Mouse (Mus musculus) right cerebral cortex, postnatal 14 days (tissue): ENCODE data around the gene Kti12.

ENCODE experiments used
- DNase-seq: peaks from one replicate; pipeline ENCODE4 v3.0.0; 2022

Kti12 gene

DNA sequence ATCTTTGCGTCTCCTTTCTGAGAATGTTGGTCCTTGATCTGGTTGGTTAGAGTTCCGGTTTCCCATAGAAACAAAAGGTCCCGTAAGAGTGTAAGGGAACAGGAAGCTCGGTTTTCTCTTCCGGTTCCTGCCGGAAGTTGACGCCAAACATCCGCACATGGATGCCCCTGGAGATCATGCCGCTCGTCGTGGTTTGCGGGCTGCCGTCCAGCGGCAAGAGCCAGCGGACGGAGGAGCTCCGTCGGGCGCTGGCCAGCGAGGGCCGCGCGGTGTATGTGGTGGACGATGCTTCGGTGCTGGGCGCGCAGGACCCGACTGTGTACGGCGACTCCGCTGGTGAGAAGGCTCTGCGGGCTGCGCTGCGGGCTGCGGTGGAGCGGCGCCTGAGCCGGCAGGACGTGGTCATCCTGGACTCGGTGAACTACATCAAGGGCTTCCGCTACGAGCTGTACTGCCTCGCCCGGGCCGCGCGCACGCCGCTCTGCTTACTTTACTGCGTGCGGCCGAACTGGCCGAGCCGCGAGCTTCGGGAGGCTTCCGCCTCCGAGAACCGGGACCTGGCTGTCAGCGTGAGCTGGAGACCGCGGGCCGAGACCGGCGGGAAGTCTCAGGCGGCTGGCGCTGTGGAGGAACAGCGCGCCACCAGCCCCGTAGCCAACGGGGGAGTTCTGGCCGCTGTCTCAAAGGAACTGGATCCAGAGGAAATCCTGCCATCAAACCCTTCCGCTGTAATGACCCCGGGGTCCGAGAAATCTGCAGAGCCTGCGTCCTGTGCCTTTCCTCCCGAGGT is at the start of gene Kti12:
Gene Kti12 (plus strand): TSS at position 71 of the 790 bp plus-strand sequence.
- DNase-seq: peak; percentile 71

DNA sequence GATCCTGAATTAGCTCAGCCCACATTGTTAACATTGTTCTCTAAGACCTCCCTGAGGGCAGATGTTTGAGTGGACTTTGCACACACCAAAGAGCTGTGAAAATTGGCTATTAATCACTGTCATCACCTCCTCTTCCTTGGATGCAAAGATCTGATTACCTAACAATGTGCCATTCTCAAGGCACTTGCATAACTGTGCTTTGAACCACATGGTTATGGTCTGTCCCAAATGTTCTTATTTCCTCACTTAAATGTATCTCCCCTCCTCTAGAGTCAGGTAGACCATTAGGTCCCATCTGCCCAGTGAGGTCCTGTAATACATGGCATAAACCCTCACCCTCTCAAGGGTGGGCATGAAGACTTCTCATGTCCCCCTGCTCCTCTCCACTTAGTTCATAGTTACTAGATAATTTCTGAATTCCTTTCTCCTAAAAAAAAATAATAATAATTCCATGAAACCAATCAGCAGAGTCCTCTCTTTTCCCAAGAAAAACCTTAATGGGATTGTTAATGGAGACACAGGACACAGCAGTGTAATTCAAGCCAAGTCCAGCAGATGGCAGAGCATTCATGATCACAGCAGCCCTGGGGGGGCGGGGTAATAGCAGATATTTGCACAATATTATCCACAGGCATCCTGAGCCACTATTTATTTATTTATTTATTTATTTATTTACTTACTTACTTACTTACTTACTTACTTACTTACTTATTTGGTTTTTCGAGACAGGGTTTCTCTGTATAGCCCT is 49.3 kb upstream of the Kti12 start:
- peak; percentile 75 for DNase-seq

DNA sequence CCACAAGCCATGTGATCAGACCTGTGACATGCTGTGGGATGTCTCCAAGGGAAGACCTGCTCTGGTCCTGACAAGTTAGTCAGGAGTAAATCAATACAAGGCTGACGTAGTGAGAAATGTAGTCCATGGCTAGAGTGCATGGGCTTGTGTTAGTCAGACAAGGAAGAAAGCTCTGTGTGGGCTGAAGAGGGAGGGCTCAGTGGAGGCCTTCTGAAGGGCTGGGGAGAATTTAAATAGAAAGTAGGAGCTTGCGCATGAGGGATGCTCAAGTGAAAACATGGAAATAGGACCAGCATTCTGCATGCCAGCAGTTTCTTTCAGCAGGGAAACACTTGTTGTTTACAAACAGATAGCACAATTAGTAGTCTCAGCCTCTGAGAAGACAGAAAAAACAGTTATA is 44.0 kb upstream of the Kti12 start:
- no peak for DNase-seq

DNA sequence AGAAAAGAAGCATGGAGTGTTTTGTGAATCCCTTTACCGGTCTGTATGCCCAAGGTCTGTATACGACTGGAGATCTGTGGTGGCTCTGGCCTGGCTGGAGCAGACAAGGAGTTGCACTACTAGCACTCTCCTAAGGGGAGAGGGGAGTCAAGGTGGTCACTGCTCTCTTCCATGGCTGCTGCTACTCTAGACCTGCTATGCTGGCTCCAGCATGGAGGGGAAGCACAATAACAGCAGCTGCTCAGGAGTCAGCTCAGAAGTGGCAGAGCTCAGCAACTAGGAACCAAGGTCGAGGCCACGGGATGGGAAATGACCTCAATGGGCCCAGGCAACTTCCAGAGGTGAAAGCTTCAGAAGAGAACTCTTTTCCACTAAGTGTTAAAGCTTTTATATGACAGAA is 36.4 kb upstream of the Kti12 start:
- no peak for DNase-seq

DNA sequence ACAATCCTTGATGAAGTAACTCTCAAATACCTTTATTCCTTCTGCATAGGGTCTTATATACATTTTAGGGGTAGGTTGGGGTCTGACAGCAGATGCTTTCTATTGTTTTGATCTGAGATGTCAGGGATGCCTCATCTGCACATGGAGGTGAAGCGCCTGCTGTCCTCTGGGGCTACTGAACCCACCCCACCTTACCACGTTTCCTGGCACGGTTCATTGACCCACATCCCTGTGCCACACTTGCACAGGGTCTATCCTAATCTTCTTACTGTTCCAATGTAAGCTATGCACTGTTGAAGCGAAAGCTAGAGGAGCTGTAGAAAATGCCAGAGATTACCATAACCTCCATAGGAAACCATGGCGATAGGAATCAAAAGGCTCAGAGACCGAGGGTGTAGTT is 36.0 kb upstream of the Kti12 start:
- DNase-seq: no peak

DNA sequence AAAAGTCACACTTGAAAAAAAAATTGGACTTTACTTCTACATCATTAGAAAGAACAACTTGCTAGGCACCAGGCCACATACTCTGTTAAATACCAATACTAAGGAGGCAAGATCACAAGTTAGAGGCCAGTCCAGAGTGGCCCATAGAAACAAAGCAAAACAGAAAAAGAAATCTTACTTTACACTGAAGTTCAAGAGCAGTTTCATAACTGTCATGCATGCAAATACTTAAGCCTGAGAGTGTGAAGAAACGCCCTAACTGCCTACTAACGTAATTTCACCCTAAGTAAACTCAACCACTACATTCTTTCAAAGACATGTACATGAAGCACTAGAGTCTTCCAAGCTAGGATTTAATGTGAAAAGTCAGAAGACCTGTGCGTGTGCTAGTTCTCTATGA is 21.9 kb upstream of the Kti12 start:
- DNase-seq: no peak

DNA sequence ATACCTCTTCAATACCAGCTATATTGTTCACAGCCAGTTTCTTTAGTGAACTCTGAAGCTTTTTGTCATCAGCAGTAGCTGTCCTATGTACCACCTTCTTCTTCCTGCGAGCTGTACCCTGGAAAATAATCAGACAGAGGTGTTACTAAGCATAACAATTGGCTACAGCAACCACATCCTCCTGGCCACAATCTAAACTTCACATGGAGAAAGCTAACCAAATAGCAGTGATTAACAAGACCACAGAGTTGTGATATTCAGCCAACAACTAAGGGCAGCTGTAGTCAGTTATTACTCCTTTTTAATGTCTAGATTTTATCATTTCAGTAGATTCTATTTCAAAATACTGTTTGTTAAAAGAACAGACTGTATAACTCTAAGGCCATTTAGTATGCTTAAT is 21.5 kb upstream of the Kti12 start:
- no peak for DNase-seq

DNA sequence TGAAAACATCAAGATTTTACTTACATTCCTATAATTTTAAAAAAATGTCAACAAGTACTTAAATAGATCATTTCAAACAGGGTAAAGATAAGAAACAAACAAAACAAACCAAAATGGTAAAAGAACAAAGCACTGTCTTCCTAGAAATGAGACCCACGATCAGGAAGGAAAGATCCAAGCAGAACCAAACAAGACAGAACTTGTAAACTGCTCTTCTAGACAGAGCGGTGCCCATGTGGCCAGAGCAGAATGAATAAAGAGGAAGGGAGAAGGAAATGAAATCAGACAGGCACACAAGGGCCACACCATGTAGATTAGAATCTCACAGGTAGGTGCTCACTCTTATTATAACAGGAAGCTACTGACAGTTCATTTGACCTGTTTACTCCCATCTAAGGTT is 20.9 kb upstream of the Kti12 start:
- DNase-seq: no peak

DNA sequence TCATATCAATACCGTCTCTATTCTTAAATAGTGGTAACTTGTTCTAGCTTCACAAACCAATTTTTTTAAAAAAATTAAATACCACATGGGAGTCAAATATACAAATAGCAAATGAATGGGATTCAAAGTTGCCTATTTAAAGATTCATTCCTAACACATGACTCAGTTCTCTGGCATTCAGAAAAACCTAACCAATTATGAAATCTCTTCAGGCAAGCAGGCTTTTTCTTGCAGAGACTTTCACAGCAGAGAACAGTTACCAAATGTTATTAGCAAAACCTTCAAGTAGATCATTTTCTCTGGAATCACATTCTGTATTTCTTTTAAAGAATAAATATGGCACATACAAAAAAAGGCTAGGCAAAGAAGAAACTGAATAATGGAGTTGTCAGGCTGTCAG is 16.9 kb upstream of the Kti12 start:
- no peak for DNase-seq

DNA sequence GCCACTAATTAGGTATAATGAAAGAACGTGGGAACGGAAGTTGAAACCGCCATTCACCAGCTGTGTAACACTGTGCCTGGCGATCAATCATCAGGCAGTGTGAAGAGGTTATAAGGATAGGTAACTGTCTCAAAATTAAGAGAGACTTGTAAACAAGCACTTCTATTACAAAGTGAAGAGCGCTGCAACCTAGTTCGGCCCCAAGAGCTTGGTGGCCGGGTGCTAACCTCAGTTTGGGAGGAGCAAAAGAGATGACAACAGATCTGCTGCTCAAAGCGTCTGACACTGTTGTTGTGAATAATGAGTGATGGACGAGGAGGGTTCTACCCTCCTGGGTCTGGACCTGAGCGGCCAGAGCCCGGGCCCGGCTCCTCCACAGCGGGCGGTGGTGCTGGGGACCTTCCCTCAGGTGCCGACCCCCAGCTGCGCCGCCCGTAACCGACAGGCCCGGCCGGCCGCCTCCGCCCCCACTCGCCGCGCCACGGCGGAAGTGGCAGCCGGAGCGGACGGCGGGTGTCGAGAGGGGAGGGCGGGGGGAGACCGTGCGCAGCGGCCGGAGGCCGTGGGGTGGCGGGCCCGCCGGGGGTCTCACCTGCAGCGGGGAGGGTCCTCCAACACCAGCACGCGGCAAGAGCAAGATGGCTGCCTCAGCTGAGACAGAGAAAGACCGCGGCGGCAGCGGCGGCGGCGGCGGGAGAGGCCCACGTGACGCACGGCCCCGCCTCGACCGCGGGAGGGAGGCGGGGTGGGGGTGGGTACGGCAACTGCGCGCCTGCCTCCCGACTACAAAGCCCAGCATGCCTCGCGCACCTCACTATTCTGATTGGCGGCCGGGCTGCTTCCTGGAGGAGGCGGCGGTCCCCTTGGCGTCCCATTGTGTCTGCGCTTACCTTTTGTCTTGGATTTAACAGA is 14.4 kb upstream of the Kti12 start, which contains the start of gene Btf3l4:
Gene Btf3l4 (minus strand): TSS at position 699 of the 912 bp plus-strand sequence.
- peak; percentile 88 for DNase-seq

DNA sequence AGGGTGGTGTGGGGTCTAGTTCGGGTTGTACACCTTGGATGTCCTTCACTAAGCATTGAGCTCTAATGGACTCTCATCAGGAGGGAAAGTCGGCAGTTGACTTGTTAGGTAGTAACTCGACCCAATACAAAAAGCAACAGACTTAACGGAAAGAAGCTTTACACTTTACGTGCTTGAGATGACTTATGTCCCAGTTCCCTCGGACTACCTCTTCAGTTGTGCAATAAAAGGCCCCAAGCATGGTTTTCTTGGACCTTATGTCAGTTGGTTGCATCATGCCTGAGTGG is 13.8 kb upstream of the Kti12 start:
- no peak for DNase-seq

DNA sequence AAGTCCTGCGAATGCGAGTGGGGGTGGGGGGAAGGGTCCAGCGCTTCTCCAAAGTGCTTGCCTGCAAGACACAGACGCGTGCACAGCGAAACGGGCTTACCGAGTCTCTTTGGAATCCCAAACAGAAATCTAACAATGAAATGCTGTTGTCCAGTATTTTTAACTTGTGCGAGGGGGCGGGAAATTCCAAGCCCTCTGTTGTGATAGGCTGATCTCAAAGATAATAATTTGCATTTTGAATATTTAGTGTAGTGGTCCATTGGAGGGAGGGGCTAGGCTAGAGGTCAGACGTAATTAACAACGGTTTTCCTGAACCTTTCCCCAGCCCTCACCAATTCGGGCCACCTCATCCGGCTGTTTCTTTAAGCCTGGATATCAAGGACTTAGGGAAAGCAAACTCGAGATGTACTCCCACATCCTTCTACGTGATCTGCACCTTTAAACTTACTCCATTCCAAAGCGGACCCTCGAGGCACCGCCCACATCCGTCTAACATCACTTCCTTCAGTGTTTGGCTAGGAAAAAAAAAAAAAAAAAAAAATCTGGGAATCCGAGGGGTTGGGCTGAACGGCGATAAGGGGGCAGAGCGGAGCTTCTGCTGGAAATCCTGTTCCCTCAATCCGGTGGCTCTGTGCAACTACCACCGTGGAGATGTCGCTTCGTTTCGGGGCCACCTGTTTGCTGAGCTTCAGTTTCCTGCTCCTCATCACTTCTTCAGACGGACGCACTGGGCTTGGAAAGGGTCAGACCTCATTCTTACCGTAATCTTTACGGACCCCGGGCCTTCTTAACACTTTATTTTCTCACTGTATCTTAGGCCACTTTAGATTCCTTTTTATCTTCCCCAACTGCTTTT is 13.2 kb upstream of the Kti12 start, which contains the start of gene Txndc12:
Gene Txndc12 (plus strand): TSS at position 487 of the 856 bp plus-strand sequence.
- DNase-seq: peak; percentile 70

DNA sequence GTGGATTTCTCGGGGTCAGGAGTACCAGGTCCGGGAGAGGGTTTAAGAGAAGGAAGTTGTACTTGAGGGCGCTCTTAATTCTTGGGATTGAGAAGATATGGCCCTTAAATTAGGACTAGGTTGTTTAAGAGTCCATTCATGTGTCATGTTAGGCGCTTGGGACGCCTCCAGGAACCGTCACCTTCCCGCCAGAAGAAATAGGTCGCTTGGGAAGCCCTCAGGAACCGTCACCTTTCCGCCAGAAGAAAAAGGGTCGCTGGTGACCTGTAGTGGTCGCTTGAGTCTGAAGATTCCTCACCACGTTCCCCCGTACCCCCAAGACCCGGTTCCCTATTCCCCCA is 12.6 kb upstream of the Kti12 start:
- DNase-seq: no peak

DNA sequence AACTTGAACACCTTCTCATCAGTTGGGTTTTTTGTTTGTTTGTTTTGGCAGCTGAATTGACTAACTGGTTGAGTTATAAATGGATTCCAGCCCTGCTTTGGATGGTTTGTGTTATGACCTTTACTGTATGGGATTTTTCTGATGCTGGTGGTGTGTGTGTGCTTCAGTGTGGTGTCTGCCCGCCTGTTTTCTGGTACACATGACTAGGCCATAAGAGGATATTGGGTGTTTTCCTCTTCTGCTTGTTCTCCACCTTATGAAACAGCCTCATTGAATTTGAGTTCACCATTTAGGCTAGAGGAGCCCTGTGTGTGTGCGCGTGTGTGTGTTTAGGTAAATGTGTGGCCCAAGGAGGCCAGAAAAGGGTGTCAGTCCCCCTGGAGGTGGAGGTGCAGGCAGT is 12.1 kb upstream of the Kti12 start:
- no peak for DNase-seq

DNA sequence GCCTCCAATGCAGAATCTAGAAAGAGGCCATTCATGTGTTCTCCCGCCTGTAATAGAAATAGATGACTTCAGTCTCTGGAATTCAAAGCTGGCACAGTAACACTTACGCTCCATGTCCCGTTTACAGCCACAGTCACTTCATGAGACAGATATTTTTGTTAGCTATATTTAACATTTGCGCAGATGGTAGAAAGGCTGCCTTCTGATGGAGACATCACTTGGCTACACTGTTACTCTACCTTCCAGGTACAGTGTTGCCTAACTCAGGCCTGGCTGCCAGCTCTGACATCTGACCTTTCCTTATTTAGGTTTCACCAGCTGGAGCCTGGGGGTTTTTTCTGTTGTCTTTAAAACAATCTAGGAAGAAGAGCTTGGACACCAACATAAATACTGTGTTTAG is 9.6 kb upstream of the Kti12 start:
- DNase-seq: no peak

DNA sequence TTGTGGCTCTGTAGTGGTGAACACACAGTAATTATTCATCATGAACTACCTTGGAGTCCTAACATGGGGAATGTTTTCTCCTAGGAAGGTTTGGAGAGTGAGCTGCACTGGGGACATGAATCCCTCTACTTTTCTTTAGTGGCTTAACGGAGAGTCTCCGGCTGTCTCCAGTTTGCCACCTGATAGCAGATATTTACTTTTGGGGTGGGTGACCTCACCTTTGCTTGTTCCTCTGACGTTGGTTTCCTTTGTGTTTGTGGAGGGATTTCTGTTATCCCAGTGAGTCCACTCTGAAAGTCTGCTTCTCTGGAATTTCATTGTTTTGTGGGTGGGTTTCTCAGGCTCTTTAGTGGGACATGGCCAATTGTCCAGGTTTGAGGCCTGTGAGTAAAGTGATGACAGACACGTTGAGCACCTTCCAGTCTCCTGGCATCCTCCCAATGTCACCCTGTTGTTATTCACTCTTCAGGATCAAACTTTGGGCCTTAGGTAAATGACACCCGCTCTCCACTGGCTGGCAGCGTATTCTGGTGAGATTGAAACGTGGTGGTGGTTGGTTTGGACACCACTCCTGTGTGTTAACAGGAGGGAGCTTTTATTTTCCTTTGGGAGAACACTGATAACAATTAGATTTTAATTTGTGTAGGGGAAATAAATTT is 5.5 kb upstream of the Kti12 start:
- no peak for DNase-seq

DNA sequence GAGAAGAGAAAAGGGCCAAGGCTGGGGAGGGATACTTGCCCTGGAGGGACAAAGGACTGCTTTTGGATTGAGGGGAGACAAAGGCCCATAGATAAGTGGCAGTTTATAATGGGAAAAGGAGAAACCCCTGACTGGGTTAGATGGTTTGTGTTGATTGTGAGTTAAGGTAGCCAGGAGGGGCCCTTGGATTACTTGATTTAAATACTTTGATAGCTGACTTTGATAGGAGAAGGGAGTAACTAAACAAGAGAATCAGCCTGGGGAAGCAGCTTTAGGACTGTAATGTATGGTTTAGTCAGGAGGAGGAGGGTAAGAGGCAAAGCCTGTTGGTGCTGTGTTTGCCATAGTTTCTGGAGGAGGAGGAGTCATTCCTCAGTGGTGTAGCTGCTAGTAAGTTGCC is 4.2 kb upstream of the Kti12 start:
- DNase-seq: no peak

DNA sequence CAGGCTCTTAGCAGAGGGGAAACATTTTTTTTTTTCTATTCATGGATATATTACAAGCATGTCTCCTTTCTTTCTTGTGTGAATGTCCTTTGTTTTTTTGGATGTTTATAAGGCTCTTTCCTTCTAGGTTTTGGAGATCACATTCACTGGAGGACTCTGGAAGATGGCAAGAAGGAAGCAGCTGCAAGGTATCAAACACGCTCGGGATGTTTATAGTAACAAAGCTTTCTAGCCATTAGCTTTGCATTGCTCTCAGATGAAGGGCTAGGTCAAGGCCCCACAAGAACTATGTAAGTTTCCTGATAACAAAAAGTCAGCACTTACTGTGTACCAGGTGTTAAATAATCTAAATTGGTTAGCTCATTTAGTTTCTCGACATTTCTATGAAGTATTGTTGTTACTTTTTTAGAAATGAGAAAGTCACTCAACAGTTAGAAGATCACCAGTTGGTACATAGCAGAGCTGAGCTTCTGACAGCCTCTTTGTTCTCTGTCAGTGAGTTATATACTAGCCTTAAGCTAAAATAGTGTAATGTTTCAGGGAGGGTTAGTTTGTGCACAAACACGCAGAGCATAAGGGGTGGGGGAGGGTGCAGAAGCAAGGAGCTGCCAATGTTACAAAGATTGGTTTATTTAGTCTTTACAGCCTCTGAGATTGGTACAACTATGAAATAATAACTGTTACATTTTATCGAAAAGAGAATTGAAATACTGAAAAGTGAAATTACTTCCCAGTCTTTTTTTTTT is 1.6 kb upstream of the Kti12 start:
- DNase-seq: no peak

DNA sequence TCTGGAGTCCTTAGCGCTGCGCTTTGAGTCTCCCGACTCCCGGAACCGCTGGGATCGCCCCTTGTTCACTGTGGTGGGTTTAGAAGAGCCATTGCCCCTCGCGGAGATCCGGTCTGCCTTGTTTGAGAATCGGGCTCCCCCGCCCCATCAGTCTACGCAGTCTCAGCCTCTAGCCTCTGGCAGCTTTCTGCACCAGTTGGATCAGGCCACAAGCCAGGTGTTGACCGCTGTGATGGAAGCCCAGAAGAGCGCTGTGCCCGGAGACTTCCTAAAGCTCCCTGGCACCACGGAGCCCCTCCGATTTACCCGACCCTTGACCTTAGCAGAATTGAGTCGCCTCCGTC is 892 bp downstream of the Kti12 start, which contains the start of gene A730015C16Rik:
Gene A730015C16Rik (minus strand): TSS at position 115 of the 344 bp plus-strand sequence.
- DNase-seq: peak; percentile 19

DNA sequence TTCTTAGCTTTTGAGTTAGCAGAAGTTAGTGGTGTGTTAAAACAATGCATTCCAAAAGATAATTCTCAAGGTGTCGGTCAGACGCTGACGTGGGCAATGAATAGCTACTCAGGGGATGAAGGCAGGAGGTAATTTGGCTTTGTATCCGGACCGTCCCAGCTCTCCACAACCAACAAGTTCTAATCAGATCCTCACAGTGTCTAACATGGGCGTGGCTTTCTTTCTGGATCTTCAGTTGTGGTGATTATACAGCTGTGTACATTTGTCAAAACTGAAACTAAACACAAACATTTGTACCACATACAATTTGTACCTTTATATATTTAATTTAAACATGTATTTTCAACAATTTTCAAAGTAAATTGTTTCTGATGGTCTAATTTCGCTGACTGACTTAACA is 19.2 kb downstream of the Kti12 start:
- DNase-seq: no peak

DNA sequence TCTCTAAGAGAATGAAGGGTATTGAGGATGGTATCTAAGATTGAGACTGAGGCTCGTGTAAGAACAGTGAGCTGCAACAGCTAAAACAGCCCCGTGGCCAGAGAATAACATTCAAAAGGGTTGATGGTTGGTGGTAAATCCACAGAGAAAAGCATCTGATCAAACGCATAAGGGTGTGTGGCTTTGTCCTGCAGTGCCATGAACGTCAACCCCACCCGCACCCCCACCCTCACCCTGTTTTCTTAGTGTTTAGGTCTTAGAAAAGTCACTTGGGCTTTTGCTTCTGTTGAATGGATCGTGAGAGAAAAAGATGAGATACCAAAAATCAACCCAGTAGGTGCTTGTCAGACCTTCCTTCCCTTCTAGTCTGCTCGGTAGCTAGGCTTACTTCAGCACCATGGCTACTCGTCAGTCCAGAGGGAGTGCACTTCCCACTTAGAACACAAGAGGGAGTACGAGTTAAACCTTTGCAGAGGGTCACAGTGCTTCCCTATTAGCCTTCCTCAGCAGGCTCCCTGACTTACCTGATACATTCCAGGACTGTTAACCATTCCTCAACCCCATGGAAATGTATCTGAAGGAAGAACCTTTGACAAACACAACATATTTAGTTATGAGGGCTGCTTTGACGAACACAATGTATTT is 22.3 kb downstream of the Kti12 start:
- peak; percentile 79 for DNase-seq
